Mouse (Mus musculus) heart, adult 18-20 months (tissue): Measurements from ENCODE around the gene Cdh3. TPM values are rescaled to one million over a fixed set of nuclear protein-coding genes. Genes with fewer than 3 reads are reported as not detected.
"Not testable (repeated sequence)": the region's sequence is repeated elsewhere in the genome, so short reads cannot be mapped to it uniquely, and the experiment has no call there.

Experiments
- DNase-seq, 2 experiments: peaks; one replicate each; pipeline ENCODE4 v3.0.0; 2021 to 2022; ENCODE audit warnings: mixed read lengths in 1 of 2
- total RNA-seq, 2 experiments: library from RNA; stranded (reverse); gene quantifications; 2 replicates each; pipeline ENCODE4 v1.2.3; 2021

Cdh3 gene
- total RNA-seq, 2 experiments from 2014 or later = 0.35 to 0.93 TPM

DNA sequence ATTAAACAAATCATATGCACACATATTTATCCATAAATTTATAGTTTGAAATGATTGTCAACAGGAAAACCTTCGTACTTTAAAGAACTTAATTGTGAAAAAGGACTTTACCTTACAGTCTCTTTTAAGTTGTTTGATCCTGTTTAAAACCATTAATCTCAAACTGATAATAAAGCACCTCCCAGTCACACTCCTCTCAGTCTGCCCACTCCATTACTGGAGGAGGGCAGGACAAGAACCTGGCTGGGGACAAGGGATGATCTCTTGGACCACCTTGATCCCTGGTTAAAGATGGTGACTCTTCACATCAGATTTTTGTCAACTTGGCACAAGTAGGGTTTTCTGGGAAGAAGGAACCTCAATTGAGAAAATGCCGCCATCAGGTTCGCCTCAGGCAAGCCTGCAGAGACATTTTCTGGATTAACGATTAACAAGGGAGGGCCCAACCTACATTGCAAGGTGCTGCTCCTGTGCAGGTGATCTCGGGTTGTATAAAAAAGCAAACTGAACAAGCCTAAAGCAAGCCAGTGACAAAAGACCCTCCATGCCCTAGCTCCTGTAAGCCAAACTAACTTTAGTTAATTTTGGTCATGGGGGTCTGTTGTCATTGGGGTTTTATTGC is 61.0 kb downstream of the Cdh3 start:
- DNase-seq = no peak

GRCm38 (mm10) chr8:106572175-106572574 is 61.5 kb downstream of the Cdh3 start:
- DNase-seq = not testable (repeated sequence)

- DNase-seq = not testable (repeated sequence)
These were observed 62.5 kb downstream of the Cdh3 start, which contains the start of gene Gm10073 for GRCm38 (mm10) chr8:106573168-106573567. Gene Gm10073, minus strand, starts transcription at chr8:106573461.

DNA sequence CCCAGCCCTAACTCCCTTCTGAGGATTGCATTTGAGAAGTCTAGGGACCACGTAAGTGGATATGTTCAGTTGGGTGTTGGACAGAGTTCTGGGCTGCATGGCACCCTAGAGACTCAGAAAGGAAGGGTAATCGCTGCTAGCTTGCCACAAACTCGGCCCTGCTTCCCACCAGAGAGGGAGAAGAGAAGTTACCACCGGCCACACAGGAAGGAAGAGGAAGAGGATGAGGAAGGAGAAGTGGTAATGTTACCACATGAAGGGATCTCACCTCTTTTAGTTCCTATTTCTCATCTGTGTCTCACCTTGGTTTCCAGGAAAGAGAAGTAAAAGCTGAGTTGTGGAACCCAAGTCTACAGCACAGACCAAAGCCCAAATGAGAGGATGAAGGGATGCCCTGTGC is 63.6 kb downstream of the Cdh3 start:
- no peak for DNase-seq

- DNase-seq = peak in 1 of 2 experiments; percentile 47
These were observed 66.3 kb downstream of the Cdh3 start for GRCm38 (mm10) chr8:106576849-106577555.

- no peak for DNase-seq
These were observed 68.8 kb downstream of the Cdh3 start for GRCm38 (mm10) chr8:106579510-106579909.

DNA sequence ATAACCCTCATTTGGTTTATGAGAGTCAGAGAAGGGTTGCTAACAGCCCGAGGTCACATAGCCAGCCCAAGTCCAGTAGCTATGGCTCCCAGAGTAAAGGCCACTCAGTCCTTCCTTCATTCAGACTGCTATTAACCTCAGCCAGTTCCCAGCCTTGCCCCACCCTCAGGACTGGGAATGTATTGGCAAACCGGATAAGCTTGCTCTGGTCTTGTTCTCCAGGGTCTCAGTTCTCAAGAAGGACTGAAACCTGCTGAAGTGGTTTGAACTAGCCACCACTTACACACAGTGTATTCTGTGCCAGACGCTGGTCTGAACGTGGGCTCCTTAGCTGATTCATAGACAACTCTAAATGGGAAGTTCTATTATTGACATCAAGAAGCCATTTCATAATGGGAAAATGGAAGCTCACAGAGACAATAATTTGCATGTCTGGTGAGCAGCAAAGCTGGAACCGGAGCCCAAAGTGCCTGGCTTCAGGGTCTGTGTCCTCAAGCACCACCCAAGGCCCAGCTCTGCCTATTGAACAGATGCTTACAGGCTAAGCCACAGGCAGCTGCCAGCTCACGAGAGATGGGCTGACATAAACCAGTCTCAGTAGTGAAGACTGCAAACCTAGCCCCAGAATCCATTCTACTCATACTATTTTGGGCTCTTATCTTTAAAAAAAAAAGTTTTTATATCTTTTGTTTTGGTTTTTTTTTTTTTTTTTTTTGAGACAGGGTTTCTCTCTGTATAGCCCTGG is 70.8 kb downstream of the Cdh3 start:
- DNase-seq = no peak

- DNase-seq = no peak
These were observed 74.4 kb downstream of the Cdh3 start for GRCm38 (mm10) chr8:106584942-106585670.

- DNase-seq = peak in 1 of 2 experiments; percentile 18
These were observed 75.0 kb downstream of the Cdh3 start for GRCm38 (mm10) chr8:106585671-106586037.

DNA sequence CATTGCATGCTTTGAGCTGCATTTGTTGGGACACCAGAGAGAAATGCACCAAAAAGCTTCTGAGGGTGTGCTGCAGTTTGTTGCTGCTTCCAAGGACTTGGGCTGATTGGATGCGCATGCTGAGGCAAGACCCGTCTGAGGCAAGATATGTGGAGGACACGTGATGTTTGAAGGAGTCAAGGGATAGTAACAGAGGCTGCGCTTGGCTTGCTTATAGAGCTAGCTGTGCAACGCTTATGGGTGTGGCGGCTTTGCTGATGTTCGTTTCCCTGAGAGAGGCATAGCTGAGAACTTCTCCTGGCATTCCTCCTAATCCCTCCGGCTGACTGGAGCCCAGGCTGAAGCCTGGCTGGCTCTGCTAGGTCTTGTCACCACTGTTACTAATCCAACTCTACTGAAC is 76.2 kb downstream of the Cdh3 start:
- no peak for DNase-seq

- no peak for DNase-seq
These were observed 78.0 kb downstream of the Cdh3 start for GRCm38 (mm10) chr8:106588443-106589431.

DNA sequence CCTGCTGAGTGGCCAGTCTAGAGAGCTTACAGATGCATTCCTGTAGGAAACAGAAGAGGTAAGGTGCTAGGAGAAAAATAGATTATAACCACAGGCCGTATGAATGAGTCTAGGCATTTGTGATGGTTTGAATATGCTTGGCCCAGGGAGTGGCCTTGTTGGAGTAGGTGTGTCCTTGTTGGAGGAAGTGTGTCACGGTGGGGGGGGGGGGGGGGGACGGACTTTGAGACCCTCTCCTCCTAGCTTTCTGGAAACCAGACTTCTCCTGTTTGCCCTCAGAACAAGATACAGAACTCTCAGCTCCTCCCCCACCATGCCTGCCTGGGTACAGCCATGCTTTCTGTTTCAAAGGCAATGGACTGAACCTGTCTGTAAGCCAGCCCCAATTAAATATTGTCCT is 81.8 kb downstream of the Cdh3 start:
- DNase-seq = no peak

- DNase-seq = not testable (repeated sequence)
These were observed 84.9 kb downstream of the Cdh3 start for GRCm38 (mm10) chr8:106595623-106596022.

DNA sequence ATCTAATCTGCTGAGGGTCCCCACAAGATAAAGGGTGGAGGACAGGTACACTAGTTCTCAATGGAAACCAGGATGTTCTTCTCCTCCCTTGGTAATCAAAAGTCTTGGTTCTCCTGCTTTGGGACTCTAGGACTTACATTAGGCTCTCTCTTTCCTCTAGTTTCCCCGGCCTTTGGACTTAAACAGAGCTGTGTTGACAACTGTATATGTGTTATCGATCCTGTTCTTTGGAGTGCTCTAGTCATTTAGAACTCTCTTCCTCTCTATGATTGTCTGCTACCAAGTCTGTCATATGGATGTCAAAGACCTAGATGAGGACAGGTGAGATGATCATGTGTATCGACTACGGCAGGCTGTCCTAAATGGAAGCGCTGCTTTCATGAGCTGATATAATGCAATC is 86.4 kb downstream of the Cdh3 start:
- DNase-seq = no peak

- no peak for DNase-seq
These were observed 88.7 kb downstream of the Cdh3 start for GRCm38 (mm10) chr8:106599265-106599979.

DNA sequence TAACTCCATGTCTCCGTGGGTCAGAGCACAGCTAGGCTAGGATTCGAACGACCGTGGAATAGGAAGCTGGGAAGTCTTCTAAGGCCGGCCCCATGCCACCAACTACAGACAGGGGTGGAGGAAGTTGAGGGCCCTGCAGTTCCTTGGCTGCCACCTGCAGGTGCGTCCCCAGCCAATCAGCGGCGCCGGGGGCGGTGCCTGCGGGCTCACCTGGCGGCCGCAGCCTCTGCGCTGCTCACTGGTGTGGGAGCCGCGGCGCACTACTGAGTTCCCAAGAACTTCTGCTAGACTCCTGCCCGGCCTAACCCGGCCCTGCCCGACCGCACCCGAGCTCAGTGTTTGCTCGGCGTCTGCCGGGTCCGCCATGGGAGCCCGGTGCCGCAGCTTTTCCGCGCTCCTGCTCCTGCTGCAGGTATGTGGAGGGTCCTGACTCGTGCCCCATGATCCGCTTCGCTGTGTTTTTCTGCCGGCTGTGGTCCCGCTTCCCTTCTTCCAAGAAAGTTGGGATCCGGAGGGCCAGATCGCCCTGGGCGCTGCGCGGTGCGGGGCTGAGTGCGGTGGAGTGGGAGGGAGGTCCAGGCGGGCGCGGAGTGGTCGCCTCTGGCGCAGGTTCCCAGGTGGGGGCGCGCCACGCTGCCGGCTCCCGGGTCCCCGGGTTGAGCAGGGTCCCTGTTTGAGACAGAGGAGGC is 92.6 kb downstream of the Cdh3 start, which contains the start of gene Cdh1:
Gene Cdh1 (plus strand): TSS at position 221 of the 689 bp plus-strand sequence.
- peak in 1 of 2 experiments; percentile 2 for DNase-seq

- no peak for DNase-seq
These were observed 93.2 kb downstream of the Cdh3 start for GRCm38 (mm10) chr8:106603933-106604332.

DNA sequence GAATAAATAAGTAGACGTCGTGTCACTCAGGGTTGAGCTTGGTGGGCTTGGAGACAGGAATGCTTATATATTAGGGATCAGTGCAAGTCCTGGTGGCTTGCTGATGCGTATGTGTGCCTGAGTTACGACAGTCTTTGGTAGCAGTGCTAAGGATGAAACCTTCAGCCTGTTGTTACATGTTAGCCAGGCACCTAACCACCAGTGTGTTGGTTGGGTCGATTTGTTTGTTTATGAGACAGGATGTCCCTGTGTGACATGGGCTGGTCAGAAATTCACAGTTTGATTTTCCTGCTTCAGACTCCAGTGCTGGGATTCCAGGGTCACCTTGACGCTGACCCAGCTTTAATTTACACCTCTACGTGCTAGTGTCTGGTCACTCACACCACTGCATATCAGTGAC is 95.0 kb downstream of the Cdh3 start:
- no peak for DNase-seq

DNA sequence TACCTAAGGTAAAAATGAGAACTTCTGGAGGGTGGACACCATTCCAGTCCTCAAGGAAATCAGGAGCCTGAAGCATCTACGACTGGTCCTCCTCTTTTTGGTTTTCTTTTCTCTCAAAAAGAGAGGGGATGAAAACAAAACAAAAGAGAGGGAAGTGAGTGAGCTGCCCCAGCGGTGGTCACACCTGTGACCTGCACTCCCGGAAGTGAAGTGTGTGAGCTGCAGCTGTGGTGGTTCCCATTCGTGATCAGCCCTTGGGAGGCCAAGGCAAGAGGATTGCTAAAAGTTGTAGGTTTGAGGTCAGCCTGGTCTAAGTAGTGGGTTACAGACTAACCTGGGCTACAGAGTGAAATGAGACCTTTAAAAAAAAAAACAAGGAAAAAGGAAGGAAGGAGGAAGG is 95.4 kb downstream of the Cdh3 start:
- DNase-seq = no peak
